Mouse (Mus musculus): ENCODE measurements around the gene Slc35e2. TPM values are rescaled to one million over a fixed set of nuclear protein-coding genes. Genes with fewer than 3 reads are reported as not detected.

Gene Slc35e2
- polyA plus RNA-seq (2014; fragmentation: Nextera tagmentation; extraction: Ambion mirVana), result 21.0 and 21.4 TPM in 2 replicates

DNA sequence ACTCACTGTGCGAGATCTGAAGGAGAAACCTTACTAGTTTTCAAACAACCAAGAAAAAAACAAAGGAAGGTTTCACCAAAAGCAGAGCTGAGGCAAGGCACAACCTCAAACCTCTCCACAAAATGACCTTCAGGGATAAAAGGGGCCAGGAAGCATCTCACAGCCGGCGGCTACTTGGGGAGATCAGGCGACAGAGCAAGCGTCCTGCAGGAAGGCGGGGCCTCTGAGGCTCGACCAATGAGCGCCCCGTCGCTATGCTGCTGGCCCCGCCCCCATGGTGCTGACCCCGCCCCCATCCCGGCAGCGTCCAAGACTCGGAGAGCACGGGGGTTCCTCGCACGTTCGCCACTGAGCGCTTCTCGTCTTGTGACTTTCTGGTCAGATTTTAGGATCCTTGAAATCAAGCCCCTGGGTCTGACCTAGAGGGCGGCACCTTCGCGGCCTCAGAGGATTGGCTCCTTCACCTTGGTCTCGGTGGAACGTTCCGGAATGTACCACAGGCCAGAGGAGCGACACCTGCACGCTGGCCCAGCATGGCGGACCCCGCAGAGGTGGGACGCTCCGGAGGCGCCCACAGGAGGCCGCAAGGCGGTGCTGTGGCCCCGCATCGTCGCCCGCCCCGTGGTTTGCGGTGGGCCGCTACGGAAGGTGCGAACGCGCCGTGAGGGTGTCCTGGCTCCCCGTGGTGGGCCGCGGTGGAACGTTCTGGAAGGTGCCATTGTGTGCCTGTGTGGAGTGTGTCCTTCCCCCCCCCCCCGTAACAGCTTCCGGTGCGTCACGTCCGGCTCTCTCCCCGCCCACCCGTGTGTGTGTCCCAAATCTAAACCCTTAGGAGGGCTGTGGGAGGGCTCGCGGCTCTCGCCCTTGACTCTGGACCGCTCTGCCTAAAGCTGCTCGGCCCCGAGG, at the start of gene Slc35e2:
Gene Slc35e2, plus strand, starts transcription at position 326 of the 906 bp plus-strand sequence.
- peak within 1 kb of the TSS; percentile 100 for H3K27ac ChIP-seq (ENCODE audit: low read depth, low read length)
- peak; percentile 95 for ATAC-seq (ENCODE audit: low read depth)
- H3K27me3 ChIP-seq (ENCODE audit: control insufficient read depth, insufficient read depth, low read length), result no peaks in the 10 kb centered on the region; the same call in 1 of the 2 replicates
- no peaks in the 10 kb centered on the region for H3K9me3 ChIP-seq (ENCODE audit: control insufficient read depth, low read length)
- under 1% methylated on average over 58 of the region's 65 CpGs for WGBS
- H3K36me3 ChIP-seq (ENCODE audit: control insufficient read depth, insufficient read depth, low read length), result peaks cover 4% of the 10 kb centered on the region; the same call in 1 of the 2 replicates
- H3K4me3 ChIP-seq (ENCODE audit: low read depth, low read length), result peak within 1 kb of the TSS; percentile 95
- H3K9ac ChIP-seq (replicated peaks; ENCODE audit: low read depth, low read length), result peak within 1 kb of the TSS; percentile 95
- H3K4me2 ChIP-seq (ENCODE audit: low read depth, low read length), result peak within 1 kb of the TSS; percentile 80
- H3K4me1 ChIP-seq (ENCODE audit: control insufficient read depth, insufficient read depth, low read length), result peaks cover 5% of the 10 kb centered on the region

- no peak overlapping the region for H3K9ac ChIP-seq (replicated peaks; ENCODE audit: low read depth, low read length)
- no peak overlapping the region for H3K4me2 ChIP-seq (ENCODE audit: low read depth, low read length)
- WGBS, result 96% methylated on average over 6 of the region's 6 CpGs
- no peak for ATAC-seq (ENCODE audit: low read depth)
- H3K36me3 ChIP-seq (ENCODE audit: control insufficient read depth, insufficient read depth, low read length), result peaks cover 56% of the 10 kb centered on the region
- H3K27me3 ChIP-seq (ENCODE audit: control insufficient read depth, insufficient read depth, low read length), result no peaks in the 10 kb centered on the region
- no peaks in the 10 kb centered on the region for H3K4me1 ChIP-seq (ENCODE audit: control insufficient read depth, insufficient read depth, low read length)
- H3K4me3 ChIP-seq (ENCODE audit: low read depth, low read length), result no peak overlapping the region
- H3K9me3 ChIP-seq (ENCODE audit: control insufficient read depth, low read length), result no peaks in the 10 kb centered on the region
- H3K27ac ChIP-seq (ENCODE audit: low read depth, low read length), result no peak overlapping the region
Observed at GRCm38 (mm10) chr4:155552917-155553532, 48.2 kb upstream of the Slc35e2 start.

DNA sequence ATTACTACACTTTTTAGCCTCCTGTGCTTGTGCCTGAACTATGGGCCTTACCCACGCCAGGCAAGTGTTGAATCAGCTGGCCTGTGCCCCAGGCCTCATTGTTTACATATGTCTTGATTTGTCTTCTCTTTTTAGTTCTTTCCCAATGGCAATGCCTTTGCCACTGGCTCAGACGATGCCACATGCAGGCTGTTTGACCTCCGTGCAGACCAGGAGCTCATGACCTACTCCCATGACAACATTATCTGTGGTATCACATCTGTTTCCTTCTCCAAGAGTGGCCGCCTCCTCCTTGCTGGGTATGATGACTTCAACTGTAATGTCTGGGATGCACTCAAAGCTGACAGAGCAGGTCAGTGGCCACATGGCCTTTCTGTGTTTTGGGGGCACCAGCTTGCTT, 46.3 kb upstream of the Slc35e2 start:
- 84% methylated on average over 4 of the region's 4 CpGs for WGBS
- H3K4me3 ChIP-seq (ENCODE audit: low read depth, low read length), result no peak overlapping the region
- ATAC-seq (ENCODE audit: low read depth), result no peak
- H3K36me3 ChIP-seq (ENCODE audit: control insufficient read depth, insufficient read depth, low read length), result peaks cover 70% of the 10 kb centered on the region
- H3K9ac ChIP-seq (replicated peaks; ENCODE audit: low read depth, low read length), result no peak overlapping the region
- no peaks in the 10 kb centered on the region for H3K9me3 ChIP-seq (ENCODE audit: control insufficient read depth, low read length)
- H3K4me1 ChIP-seq (ENCODE audit: control insufficient read depth, insufficient read depth, low read length), result no peaks in the 10 kb centered on the region
- H3K27me3 ChIP-seq (ENCODE audit: control insufficient read depth, insufficient read depth, low read length), result no peaks in the 10 kb centered on the region
- H3K27ac ChIP-seq (ENCODE audit: low read depth, low read length), result no peak overlapping the region
- H3K4me2 ChIP-seq (ENCODE audit: low read depth, low read length), result no peak overlapping the region

DNA sequence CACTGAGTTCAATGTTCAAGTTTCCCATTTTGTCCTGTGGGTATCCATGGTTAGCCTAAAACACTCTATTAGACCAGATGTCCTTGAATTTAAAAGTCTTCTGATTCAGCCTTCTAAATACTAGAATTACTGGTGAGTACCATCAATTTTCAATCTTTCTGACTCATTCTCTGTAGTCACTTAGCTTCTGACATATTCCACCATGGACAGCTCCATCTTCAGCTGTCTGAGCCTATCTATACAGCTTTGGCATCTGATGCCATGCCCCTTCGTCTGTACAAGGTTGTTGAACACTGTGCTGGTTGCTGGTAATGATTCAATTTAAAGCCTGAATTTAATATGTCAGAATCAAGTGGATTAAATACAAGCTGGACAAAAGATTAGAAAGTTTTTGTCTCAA, 45.8 kb upstream of the Slc35e2 start:
- Histone ChIP-seq H3K27me3 (ENCODE audit: control insufficient read depth, insufficient read depth, low read length) (no peaks in the 10 kb centered on the region), H3K36me3 (ENCODE audit: control insufficient read depth, insufficient read depth, low read length) (peaks cover 76% of the 10 kb centered on the region), H3K9me3 (ENCODE audit: control insufficient read depth, low read length) (no peaks in the 10 kb centered on the region), H3K4me3 (ENCODE audit: low read depth, low read length) (no peak overlapping the region), H3K4me1 (ENCODE audit: control insufficient read depth, insufficient read depth, low read length) (no peaks in the 10 kb centered on the region), H3K27ac (ENCODE audit: low read depth, low read length) (no peak overlapping the region), H3K4me2 (ENCODE audit: low read depth, low read length) (no peak overlapping the region), H3K9ac (replicated peaks; ENCODE audit: low read depth, low read length) (no peak overlapping the region)
- ATAC-seq (ENCODE audit: low read depth), result no peak
- WGBS, result 80% methylated on average over 1 of the region's 1 CpGs

GRCm38 (mm10) chr4:155559454-155559853, 41.8 kb upstream of the Slc35e2 start:
- H3K4me3 ChIP-seq (ENCODE audit: low read depth, low read length), result no peak overlapping the region
- ATAC-seq (ENCODE audit: low read depth), result no peak
- H3K9me3 ChIP-seq (ENCODE audit: control insufficient read depth, low read length), result no peaks in the 10 kb centered on the region
- H3K36me3 ChIP-seq (ENCODE audit: control insufficient read depth, insufficient read depth, low read length), result peaks cover 51% of the 10 kb centered on the region
- H3K4me1 ChIP-seq (ENCODE audit: control insufficient read depth, insufficient read depth, low read length), result peaks cover 7% of the 10 kb centered on the region
- no peak overlapping the region for H3K9ac ChIP-seq (replicated peaks; ENCODE audit: low read depth, low read length)
- WGBS, result 86% methylated on average over 6 of the region's 6 CpGs
- H3K4me2 ChIP-seq (ENCODE audit: low read depth, low read length), result no peak overlapping the region
- H3K27ac ChIP-seq (ENCODE audit: low read depth, low read length), result no peak overlapping the region
- H3K27me3 ChIP-seq (ENCODE audit: control insufficient read depth, insufficient read depth, low read length), result no peaks in the 10 kb centered on the region

DNA sequence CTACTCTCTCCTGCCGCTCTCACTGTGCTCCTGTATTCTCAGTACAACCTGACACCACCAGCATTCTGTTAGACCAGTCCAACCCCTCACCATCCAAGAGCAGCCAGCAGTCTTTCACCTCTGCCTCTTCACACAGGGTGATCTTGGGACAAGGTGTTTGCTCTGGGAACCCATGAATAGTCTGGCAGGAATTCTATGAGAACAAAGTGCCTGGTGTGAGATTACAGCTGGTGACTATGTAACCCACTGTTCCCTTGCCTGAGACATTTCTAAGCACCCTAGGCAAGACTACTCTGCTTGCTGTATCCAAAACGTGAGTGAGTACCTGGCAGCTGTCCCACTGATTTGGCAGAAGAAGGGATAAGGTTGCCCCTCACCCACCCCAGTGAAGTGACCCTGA, 40.3 kb upstream of the Slc35e2 start:
- 59% methylated on average over 2 of the region's 2 CpGs for WGBS
- H3K4me3 ChIP-seq (ENCODE audit: low read depth, low read length), result no peak overlapping the region
- peaks cover 17% of the 10 kb centered on the region for H3K4me1 ChIP-seq (ENCODE audit: control insufficient read depth, insufficient read depth, low read length)
- H3K9ac ChIP-seq (replicated peaks; ENCODE audit: low read depth, low read length), result no peak overlapping the region
- peaks cover 37% of the 10 kb centered on the region for H3K36me3 ChIP-seq (ENCODE audit: control insufficient read depth, insufficient read depth, low read length)
- no peaks in the 10 kb centered on the region for H3K9me3 ChIP-seq (ENCODE audit: control insufficient read depth, low read length)
- no peak for ATAC-seq (ENCODE audit: low read depth)
- no peaks in the 10 kb centered on the region for H3K27me3 ChIP-seq (ENCODE audit: control insufficient read depth, insufficient read depth, low read length)
- no peak overlapping the region for H3K4me2 ChIP-seq (ENCODE audit: low read depth, low read length)
- no peak overlapping the region for H3K27ac ChIP-seq (ENCODE audit: low read depth, low read length)

GRCm38 (mm10) chr4:155561661-155562442, 39.4 kb upstream of the Slc35e2 start, which contains the start of gene Nadk:
Gene Nadk (plus strand): TSS chr4:155562378.
- no peak for ATAC-seq (ENCODE audit: low read depth)
- Histone ChIP-seq H3K36me3 (ENCODE audit: control insufficient read depth, insufficient read depth, low read length) (peaks cover 27% of the 10 kb centered on the region), H3K4me3 (ENCODE audit: low read depth, low read length) (peak within 1 kb of the TSS; percentile 90), H3K27ac (ENCODE audit: low read depth, low read length) (peak within 1 kb of the TSS; percentile 84; the same call in 1 of the 2 replicates), H3K27me3 (ENCODE audit: control insufficient read depth, insufficient read depth, low read length) (no peaks in the 10 kb centered on the region), H3K4me1 (ENCODE audit: control insufficient read depth, insufficient read depth, low read length) (peaks cover 20% of the 10 kb centered on the region), H3K4me2 (ENCODE audit: low read depth, low read length) (peak within 1 kb of the TSS; percentile 82), H3K9me3 (ENCODE audit: control insufficient read depth, low read length) (no peaks in the 10 kb centered on the region), H3K9ac (replicated peaks; ENCODE audit: low read depth, low read length) (no peak within 1 kb of the TSS)
- 67% methylated on average over 7 of the region's 7 CpGs for WGBS

GRCm38 (mm10) chr4:155562725-155563399, 38.4 kb upstream of the Slc35e2 start:
- 3% methylated on average over 19 of the region's 19 CpGs for WGBS
- peak overlapping the region; percentile 90 for H3K4me3 ChIP-seq (ENCODE audit: low read depth, low read length)
- peaks cover 20% of the 10 kb centered on the region for H3K4me1 ChIP-seq (ENCODE audit: control insufficient read depth, insufficient read depth, low read length)
- no peaks in the 10 kb centered on the region for H3K27me3 ChIP-seq (ENCODE audit: control insufficient read depth, insufficient read depth, low read length)
- H3K4me2 ChIP-seq (ENCODE audit: low read depth, low read length), result peak overlapping the region; percentile 82
- H3K9ac ChIP-seq (replicated peaks; ENCODE audit: low read depth, low read length), result no peak overlapping the region
- H3K9me3 ChIP-seq (ENCODE audit: control insufficient read depth, low read length), result no peaks in the 10 kb centered on the region
- peak overlapping the region; percentile 84; the same call in 1 of the 2 replicates for H3K27ac ChIP-seq (ENCODE audit: low read depth, low read length)
- no peak for ATAC-seq (ENCODE audit: low read depth)
- peaks cover 25% of the 10 kb centered on the region for H3K36me3 ChIP-seq (ENCODE audit: control insufficient read depth, insufficient read depth, low read length)
